Mouse (Mus musculus) splenic B cell, adult 2 months (primary cell): ENCODE results near the gene Polrmt.

Experiments
- DNase-seq: peaks from one replicate; pipeline ENCODE4 v3.0.0-alpha.2; 2011; ENCODE audit warnings: low read depth, low spot score
- H3K27me3 ChIP-seq: 2 replicates; pipeline ENCODE4 v1.6.1; 2012; ENCODE audit warnings: mild to moderate bottlenecking, low read length, moderate library complexity, mixed read lengths; ENCODE audit not compliant: control insufficient read depth, poor library complexity, insufficient read depth, severe bottlenecking
- H3K36me3 ChIP-seq: 2 replicates; pipeline ENCODE4 v1.6.1; 2012; ENCODE audit warnings: mild to moderate bottlenecking, low read length, moderate library complexity, mixed read lengths; ENCODE audit not compliant: control insufficient read depth, poor library complexity, insufficient read depth, severe bottlenecking

The Polrmt gene

DNA sequence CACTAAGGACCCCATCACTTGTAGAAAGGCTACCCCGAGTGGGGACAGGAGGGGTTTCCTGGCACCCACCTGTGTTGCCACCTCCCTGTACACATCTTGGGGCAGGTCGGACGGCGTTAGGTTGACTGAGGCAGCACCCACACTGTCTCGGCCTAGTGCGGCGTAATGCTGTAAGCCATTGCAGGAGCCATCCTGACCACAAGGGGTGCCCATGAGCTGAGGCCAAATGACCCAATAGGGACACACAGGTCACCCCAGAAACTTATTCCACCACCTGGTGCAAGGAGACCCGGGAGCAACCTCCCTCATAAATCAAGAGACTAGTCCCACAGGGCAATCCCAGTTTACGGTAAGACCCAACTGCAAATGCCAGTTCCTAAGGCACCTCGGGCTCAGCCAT lies 8.1 kb downstream of the Polrmt start:
- H3K27me3 ChIP-seq, result no peaks in the 10 kb centered on the region
- DNase-seq, result peak; percentile 38
- H3K36me3 ChIP-seq, result peaks cover 29% of the 10 kb centered on the region

DNA sequence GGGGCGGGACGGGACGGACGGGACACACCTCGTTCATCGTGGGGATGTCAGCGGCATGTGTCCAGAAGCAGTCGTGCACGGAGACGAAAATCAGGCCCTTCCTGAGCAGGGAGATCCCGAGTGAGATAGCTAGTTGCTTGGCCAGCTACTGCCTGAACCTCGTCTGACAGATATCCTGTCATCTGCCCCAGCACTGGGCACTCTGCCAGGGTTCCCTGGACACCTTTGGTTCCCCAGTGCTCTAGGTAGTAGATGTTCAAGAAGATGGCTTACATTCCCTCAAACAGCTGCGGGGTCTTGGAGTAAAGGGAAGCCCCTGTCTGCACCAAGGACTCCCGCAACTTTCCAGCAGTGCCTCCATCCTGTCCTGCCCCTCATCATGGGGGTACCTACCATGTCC lies 9.7 kb downstream of the Polrmt start:
- peaks cover 26% of the 10 kb centered on the region for H3K36me3 ChIP-seq
- no peak for DNase-seq
- no peaks in the 10 kb centered on the region for H3K27me3 ChIP-seq

- H3K36me3 ChIP-seq, result peaks cover 22% of the 10 kb centered on the region
- DNase-seq, result no peak
Measured at GRCm38 (mm10) chr10:79735361-79735760, 11.0 kb downstream of the Polrmt start.

DNA sequence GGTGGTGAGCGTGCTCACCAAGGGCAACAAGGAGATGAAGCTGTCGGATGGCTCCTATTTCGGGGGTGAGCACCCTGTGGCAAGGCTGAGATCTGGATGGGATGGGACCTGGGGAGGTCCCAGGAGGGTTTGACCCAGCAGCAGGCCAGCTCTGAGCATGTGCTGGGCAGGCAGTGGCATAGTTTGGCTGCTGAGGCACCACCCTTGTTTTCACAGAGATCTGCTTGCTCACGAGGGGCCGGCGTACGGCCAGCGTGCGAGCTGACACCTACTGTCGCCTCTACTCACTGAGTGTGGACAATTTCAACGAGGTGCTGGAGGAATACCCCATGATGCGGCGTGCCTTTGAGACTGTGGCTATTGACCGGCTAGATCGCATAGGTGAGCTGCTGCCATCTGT lies 12.5 kb downstream of the Polrmt start:
- Histone ChIP-seq H3K36me3 (peaks cover 19% of the 10 kb centered on the region), H3K27me3 (no peaks in the 10 kb centered on the region)

More at GRCm38 (mm10) chr10:79735361-79735760, 11.0 kb downstream of the Polrmt start:
- H3K27me3 ChIP-seq, result no peaks in the 10 kb centered on the region

GRCm38 (mm10) chr10:79732500-79732899 lies 13.9 kb downstream of the Polrmt start:
- no peaks in the 10 kb centered on the region for H3K27me3 ChIP-seq
- peak; percentile 57 for DNase-seq

More for the DNA sequence above, 12.5 kb downstream of the Polrmt start:
- DNase-seq, result no peak

DNA sequence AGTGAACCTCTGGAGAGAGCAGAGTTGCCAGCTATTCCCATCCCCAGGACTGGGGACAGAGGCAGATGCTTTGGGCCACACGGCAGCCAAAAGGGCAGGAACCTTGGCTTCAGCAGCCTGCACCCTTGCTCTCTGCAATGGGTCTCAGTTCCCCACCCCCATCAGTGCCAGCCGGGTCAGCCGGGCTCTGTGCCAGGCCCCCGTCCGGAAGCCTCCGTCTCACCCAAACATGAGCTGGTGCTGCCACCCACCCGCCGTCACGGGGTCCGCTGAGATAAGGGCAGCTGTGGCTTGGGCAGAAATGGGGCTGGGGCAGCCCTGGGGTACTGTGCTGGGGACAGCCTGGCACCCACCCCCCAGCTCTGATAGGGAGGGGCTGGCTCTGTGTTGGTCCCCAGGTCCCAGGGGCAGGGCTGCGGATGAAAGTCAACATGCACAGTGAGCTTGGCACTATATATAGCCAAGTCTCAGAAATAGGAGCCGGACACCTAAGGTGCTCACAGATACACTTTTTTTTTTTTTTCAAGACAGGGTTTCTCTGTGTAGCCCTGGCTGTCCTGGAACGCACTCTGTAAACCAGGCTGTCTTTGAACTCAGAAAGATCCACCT lies 16.9 kb downstream of the Polrmt start:
- Histone ChIP-seq H3K27me3 (no peaks in the 10 kb centered on the region), H3K36me3 (no peaks in the 10 kb centered on the region)
- no peak for DNase-seq

More at GRCm38 (mm10) chr10:79732500-79732899, 13.9 kb downstream of the Polrmt start:
- H3K36me3 ChIP-seq, result peaks cover 16% of the 10 kb centered on the region

DNA sequence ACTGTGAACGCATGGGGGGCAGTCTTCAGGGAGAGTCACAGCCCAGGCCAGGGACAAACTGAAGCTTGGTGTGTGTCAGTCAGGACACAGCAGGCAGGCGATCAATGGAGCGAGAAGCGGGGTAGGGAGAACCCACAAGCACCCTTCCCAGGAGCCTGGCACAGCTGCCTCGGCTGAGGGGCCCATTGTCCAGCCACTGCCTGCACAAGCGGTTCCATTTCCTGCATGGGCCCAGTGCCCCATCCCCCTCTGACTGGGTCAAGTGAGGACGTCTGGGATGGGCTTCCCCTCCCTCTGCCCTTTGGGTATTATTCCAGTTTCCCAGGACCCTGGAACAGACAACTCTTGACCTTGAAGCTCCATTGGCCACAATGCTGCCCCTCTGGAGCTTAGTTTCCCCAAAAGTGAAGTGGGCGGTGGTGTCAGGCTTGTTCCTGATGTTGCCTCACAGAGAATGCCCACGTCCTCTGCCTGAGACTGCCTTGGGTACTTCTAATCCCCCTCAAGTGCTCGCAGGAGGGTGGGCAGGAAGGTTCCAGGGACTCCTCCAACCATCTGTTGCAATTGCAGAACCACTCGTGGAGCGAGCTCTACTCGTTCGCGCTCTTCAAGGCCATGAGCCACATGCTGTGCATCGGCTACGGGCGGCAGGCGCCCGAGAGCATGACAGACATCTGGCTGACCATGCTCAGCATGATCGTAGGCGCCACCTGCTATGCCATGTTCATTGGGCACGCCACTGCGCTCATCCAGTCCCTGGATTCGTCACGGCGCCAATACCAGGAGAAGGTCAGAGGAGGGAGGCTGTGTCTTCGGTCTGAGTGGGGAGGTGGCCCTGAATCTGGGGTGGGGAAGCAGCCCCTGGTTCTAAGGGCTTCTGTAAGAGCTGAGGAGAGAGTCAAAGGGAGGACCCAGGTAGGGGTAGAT lies 17.8 kb downstream of the Polrmt start:
- no peak for DNase-seq
- no peaks in the 10 kb centered on the region for H3K36me3 ChIP-seq

DNA sequence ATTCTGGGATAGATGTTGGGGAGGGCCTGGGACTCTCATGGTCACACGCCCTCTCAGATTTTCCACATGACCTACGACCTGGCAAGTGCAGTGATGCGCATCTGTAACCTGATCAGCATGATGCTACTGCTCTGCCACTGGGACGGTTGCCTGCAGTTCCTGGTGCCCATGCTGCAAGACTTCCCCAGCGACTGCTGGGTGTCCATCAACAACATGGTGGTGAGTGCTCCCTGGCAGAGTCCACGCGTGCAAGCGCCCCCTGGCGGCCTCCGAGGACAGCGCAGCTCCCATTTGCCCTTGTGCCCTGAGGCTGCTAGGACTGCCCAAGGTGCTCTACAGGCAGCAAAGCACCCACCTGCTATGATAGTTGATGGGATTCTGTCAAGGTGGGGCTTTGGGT lies 20.3 kb downstream of the Polrmt start:
- Histone ChIP-seq H3K36me3 (no peaks in the 10 kb centered on the region), H3K27me3 (no peaks in the 10 kb centered on the region)
- DNase-seq, result peak; percentile 56

More for the DNA sequence above, 17.8 kb downstream of the Polrmt start:
- no peaks in the 10 kb centered on the region for H3K27me3 ChIP-seq

GRCm38 (mm10) chr10:79723692-79724091 lies 22.7 kb downstream of the Polrmt start:
- no peak for DNase-seq
- H3K36me3 ChIP-seq, result no peaks in the 10 kb centered on the region
- H3K27me3 ChIP-seq, result no peaks in the 10 kb centered on the region

DNA sequence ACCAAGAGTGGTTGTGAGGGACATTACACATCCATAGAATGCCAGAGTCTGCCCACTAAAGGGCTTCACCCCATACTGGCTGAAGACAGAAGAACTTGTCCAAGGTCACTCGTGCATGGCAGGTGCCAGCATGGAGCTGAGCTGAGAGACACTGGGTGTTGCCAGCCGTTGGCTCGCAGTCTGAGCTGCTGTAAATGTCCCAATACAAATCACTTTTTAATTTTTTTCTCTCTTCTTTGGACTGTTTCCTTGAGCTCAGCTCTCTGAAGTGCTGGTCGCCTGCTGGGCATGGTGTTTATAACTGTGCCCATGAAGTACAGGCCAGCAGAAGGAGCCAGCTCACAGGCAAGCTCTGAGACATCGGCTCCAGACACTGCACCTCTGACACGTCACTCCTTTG lies 23.3 kb downstream of the Polrmt start:
- H3K27me3 ChIP-seq, result no peaks in the 10 kb centered on the region
- DNase-seq, result no peak
- H3K36me3 ChIP-seq, result no peaks in the 10 kb centered on the region

- Histone ChIP-seq H3K36me3 (no peaks in the 10 kb centered on the region), H3K27me3 (no peaks in the 10 kb centered on the region)
- no peak for DNase-seq
Measured at GRCm38 (mm10) chr10:79721089-79721488, 25.3 kb downstream of the Polrmt start.

- peak; percentile 68 for DNase-seq
- Histone ChIP-seq H3K36me3 (no peaks in the 10 kb centered on the region), H3K27me3 (no peaks in the 10 kb centered on the region)
Measured at GRCm38 (mm10) chr10:79717640-79718357, 28.6 kb downstream of the Polrmt start.

DNA sequence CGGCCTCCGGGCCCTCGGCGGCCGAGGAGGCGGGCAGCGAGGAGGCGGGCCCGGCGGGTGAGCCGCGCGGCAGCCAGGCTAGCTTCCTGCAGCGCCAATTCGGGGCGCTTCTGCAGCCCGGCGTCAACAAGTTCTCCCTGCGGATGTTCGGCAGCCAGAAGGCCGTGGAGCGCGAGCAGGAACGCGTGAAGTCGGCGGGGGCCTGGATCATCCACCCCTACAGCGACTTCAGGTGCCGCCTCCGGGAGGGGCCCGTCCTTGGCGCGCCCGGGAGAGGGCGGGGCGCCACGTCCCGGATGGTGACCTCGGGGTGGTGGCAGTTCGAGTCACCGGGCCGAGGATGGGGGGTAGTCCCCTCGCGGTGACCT lies 29.4 kb downstream of the Polrmt start:
- peak; percentile 19 for DNase-seq
- Histone ChIP-seq H3K27me3 (no peaks in the 10 kb centered on the region), H3K36me3 (no peaks in the 10 kb centered on the region; the same call in 1 of the 2 replicates)

- peaks cover 2% of the 10 kb centered on the region; the same call in 1 of the 2 replicates for H3K36me3 ChIP-seq
- DNase-seq, result no peak
- H3K27me3 ChIP-seq, result no peaks in the 10 kb centered on the region
Measured at GRCm38 (mm10) chr10:79716254-79716987, 30.0 kb downstream of the Polrmt start, which contains the start of gene Hcn2. Hcn2 (plus strand) TSS chr10:79716634.
